Mouse (Mus musculus): ENCODE data around the gene Pard3b. TPM values are rescaled to one million over a fixed set of nuclear protein-coding genes. Genes with fewer than 3 reads are reported as not detected.

The Pard3b gene
- polyA plus RNA-seq, 1 experiment = not detected

DNA sequence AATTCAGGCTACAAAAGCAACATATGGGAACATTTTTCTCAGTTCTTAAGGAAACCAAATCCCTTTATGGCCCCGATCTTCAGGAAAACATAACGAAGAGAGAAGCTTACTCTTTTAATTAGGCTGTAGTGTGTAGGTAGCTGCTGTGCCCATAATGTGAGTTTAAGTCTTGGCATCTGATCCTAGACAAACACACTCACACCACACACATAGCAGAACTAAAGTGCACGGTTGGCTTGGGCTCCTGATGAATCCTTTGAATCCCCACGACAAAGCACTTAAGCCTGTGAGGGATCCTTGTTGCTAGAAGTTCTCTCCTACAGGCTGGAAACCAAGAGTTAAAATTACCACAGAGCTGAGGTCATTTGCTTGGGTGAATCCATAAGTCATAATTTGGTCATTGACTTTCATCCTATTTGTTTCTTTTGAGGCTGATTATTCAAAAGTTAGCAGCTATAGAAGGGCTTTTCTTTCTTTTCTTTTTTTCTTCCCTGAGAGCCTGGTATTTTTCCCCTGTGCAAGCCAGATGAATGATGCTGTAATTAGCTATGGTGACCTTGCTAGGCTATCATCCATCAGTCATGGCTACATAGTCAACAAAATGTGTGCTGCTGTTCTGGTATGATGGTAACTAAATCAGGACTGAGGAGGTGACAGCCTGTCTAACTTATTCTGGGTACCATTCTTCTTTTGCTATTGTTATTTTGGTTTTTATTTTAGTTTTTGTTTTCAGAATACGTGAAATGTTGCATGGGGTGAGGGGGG is 378.1 kb downstream of the Pard3b start:
- no peak overlapping the region for H3K4me3 ChIP-seq (ENCODE audit: insufficient read depth, low read depth, low read length)
- TF ChIP-seq POLR2A (IDR thresholded peaks at IDR 0.05; ENCODE audit: insufficient read depth, low read depth, low read length) = no peak
- WGBS = 56% methylated on average over 5 of the region's 5 CpGs
- no peaks in the 10 kb centered on the region for H3K4me1 ChIP-seq (ENCODE audit: control insufficient read depth, insufficient read depth, low read length)
- no peak overlapping the region for H3K27ac ChIP-seq (ENCODE audit: insufficient read depth, low read depth, low read length)

DNA sequence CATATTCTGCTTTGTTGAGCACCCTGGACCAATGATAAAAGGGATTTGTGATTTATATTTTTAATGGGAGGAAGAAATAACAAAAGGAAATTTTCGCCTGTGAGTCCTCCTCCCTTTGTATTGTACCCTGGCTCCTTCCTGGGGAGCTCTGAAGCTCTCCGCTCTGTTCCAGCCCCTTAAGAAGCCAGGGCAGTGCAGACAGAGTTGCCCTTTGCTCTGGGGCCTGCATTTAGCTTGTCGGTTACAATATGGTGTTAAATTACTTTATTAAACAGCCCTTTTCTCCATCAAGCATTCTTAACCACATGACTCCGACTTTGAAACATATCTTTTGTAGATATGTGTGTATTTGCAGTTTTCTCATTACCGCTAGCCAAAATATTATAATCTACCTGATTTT is 379.7 kb downstream of the Pard3b start:
- TF ChIP-seq POLR2A (IDR thresholded peaks at IDR 0.05; ENCODE audit: insufficient read depth, low read depth, low read length) (no peak), CTCF (IDR thresholded peaks at IDR 0.05; ENCODE audit: insufficient read depth, low read depth, low read length) (no peak)
- 85% methylated on average over 5 of the region's 5 CpGs for WGBS
- Histone ChIP-seq H3K4me1 (ENCODE audit: control insufficient read depth, insufficient read depth, low read length) (no peaks in the 10 kb centered on the region), H3K27ac (ENCODE audit: insufficient read depth, low read depth, low read length) (no peak overlapping the region), H3K4me3 (ENCODE audit: insufficient read depth, low read depth, low read length) (no peak overlapping the region)

DNA sequence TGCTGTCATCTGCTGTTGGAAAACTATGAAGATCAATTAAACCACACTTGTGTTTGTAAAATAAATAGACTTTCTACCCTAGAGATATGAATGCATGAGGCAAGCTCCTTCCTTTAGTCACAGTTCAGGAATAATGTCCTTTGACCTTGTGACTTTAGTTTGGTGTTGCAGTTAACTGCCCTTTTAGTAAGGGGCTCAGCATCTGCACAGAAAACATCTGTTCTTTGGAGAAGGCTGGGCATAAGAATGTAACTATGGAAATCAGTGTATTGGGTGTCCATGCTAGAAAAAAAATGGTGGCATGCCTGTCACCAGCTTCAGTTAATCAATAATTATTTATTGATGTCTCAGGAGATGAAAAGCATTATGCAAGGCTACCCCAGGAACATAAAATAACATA is 381.1 kb downstream of the Pard3b start:
- no peak overlapping the region for H3K4me3 ChIP-seq (ENCODE audit: insufficient read depth, low read depth, low read length)
- H3K27ac ChIP-seq (ENCODE audit: insufficient read depth, low read depth, low read length) = no peak overlapping the region
- no peaks in the 10 kb centered on the region for H3K4me1 ChIP-seq (ENCODE audit: control insufficient read depth, insufficient read depth, low read length)
- TF ChIP-seq POLR2A (IDR thresholded peaks at IDR 0.05; ENCODE audit: insufficient read depth, low read depth, low read length) = no peak
- TF ChIP-seq CTCF (IDR thresholded peaks at IDR 0.05; ENCODE audit: insufficient read depth, low read depth, low read length) = no peak

DNA sequence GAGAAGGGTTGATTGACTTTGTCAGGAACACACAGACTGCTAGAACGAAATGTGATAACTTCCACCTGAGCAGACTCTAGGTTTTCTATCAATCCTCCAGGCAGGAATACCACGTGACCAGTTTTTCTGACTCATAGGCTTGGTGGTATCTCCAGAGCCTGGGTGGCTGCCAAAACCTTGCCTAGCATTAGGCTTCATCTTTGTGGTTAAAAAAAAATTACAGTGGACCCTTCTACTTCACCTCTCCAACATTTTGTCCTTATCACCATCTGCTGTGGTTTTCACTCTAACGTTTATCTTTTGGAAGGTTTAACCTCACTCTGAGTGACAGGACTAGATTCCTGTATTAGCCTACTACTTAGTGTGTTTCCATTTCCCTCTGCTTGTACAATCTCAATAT is 403.1 kb downstream of the Pard3b start:
- 93% methylated on average over 3 of the region's 3 CpGs for WGBS
- H3K4me3 ChIP-seq (ENCODE audit: insufficient read depth, low read depth, low read length) = no peak overlapping the region

DNA sequence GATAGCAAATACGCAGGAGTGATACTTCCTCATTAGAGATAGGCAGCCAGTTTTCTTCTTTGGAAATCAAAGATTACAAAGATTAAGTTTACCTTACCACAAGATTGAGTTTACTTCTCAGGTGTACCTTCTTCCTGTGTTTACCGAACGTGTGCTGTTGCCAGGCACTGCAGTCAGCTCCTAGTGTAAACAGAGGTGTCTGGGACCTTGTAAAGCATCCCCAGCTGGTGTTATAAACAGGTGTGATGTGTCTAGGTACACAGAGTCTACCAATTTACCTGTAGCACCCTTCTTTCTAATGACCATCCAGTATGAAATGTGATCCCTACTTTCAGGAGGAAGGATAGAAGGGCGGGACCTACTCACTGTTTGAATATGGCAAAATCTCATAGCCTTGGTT is 410.0 kb downstream of the Pard3b start:
- Histone ChIP-seq H3K4me3 (ENCODE audit: insufficient read depth, low read depth, low read length) (no peak overlapping the region), H3K4me1 (ENCODE audit: control insufficient read depth, insufficient read depth, low read length) (no peaks in the 10 kb centered on the region), H3K27ac (ENCODE audit: insufficient read depth, low read depth, low read length) (no peak overlapping the region)
- TF ChIP-seq CTCF (IDR thresholded peaks at IDR 0.05; ENCODE audit: insufficient read depth, low read depth, low read length) (no peak), POLR2A (IDR thresholded peaks at IDR 0.05; ENCODE audit: insufficient read depth, low read depth, low read length) (no peak)
- 89% methylated on average over 4 of the region's 4 CpGs for WGBS

More for the DNA sequence above, 403.1 kb downstream of the Pard3b start:
- Histone ChIP-seq H3K4me1 (ENCODE audit: control insufficient read depth, insufficient read depth, low read length) (no peaks in the 10 kb centered on the region), H3K27ac (ENCODE audit: insufficient read depth, low read depth, low read length) (no peak overlapping the region)
- TF ChIP-seq POLR2A (IDR thresholded peaks at IDR 0.05; ENCODE audit: insufficient read depth, low read depth, low read length) (no peak), CTCF (IDR thresholded peaks at IDR 0.05; ENCODE audit: insufficient read depth, low read depth, low read length) (no peak)

DNA sequence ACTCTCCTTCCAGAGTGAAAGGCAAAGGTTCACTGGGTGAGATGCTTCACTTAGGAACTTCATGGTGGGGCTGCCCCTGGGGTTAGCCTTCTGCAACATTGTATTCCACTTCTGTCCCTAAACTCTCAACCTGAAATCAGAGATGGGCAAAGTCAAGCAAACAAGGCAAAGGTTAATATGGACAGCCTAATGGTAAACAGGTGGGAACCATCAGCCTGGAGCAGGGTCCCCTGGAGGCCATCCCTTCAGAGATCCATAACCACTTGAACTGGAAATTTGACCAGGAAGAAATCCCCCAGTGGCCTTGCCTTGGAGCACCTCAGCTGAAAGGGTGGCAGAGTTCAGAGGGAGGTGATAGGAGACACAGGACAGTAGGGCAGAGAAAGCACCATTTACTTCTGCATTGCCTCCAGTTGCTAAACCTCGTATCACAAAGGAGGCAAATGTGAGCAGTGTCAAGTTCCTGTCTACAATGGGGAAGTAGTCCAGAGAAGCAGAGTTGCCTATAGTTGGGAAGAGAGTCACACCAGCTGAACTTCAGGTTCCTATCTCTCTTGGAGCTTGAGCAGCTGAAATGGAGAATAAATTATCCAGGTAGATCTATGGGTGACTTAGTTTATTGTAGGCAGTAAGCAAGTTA is 412.7 kb downstream of the Pard3b start:
- WGBS = 91% methylated on average over 1 of the region's 1 CpGs
- Histone ChIP-seq H3K4me3 (ENCODE audit: insufficient read depth, low read depth, low read length) (no peak overlapping the region), H3K27ac (ENCODE audit: insufficient read depth, low read depth, low read length) (no peak overlapping the region), H3K4me1 (ENCODE audit: control insufficient read depth, insufficient read depth, low read length) (no peaks in the 10 kb centered on the region)
- TF ChIP-seq CTCF (IDR thresholded peaks at IDR 0.05; ENCODE audit: insufficient read depth, low read depth, low read length) = no peak
- no peak for TF ChIP-seq POLR2A (IDR thresholded peaks at IDR 0.05; ENCODE audit: insufficient read depth, low read depth, low read length)

DNA sequence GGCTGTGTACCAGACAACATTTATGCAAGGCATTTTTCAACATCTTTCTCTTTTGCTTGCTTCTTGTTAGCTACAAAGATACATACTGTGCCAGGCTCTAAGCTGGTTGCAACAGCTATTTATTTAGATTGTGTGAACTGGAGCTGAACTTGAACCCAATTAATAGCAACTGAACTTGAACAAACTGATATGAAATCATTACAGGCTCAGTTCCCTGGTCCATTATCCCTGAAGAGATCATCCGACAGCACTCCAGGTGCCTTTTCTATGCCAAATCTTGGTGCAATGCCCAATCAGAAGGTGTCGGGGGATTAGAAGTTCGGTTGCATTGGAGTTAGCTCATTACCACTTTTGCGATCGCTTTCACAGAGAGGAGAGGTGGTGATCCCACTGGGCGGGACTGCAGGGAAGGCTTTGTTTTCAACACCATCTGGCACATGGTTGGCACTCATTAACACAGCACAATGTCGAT is 414.6 kb downstream of the Pard3b start:
- TF ChIP-seq CTCF (IDR thresholded peaks at IDR 0.05; ENCODE audit: insufficient read depth, low read depth, low read length) = no peak
- no peak for TF ChIP-seq POLR2A (IDR thresholded peaks at IDR 0.05; ENCODE audit: insufficient read depth, low read depth, low read length)
- no peak overlapping the region for H3K27ac ChIP-seq (ENCODE audit: insufficient read depth, low read depth, low read length)
- no peak overlapping the region for H3K4me3 ChIP-seq (ENCODE audit: insufficient read depth, low read depth, low read length)
- 37% methylated on average over 7 of the region's 7 CpGs for WGBS
- H3K4me1 ChIP-seq (ENCODE audit: control insufficient read depth, insufficient read depth, low read length) = no peaks in the 10 kb centered on the region

DNA sequence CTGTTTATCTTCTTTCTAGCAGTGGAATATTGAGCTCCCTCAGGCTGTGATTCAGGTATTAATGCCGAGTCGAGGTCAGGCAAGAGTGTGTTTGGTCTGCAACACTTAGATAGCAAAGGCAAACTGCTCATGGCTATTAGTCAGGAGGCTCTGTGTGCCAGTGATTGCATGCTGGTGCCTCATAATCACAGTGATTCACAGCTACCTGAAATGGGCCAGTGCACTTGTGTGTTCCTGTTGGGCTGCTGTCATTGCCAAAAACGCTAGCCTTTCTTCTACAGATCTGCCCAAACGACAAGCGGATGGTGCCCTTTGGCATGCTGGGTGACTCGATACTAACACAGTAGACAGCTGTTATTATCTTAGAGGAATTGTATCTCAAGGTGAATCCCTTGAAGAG is 416.7 kb downstream of the Pard3b start:
- H3K27ac ChIP-seq (ENCODE audit: insufficient read depth, low read depth, low read length) = no peak overlapping the region

DNA sequence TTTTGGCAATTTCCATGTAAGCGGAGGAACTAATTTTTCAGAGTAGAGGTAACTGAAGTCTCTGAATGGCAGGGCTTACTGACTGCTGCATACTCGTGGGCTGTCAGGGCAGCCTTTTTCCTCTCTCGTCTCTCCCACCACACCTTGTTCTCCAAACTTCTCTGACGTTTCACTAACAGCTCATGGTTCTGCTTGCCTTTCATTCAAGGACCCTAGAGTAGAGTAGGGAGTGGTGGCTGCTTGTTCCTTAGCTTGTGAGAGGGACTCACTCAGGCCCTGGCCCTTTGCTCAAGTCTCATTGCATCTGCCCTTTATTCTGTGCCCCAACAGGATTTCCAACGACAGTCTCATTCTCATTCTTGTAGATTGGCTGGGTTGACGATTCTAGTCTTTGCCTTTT is 432.0 kb downstream of the Pard3b start:
- WGBS = 82% methylated on average over 6 of the region's 6 CpGs
- H3K27ac ChIP-seq (ENCODE audit: insufficient read depth, low read depth, low read length) = no peak overlapping the region
- no peak for TF ChIP-seq POLR2A (IDR thresholded peaks at IDR 0.05; ENCODE audit: insufficient read depth, low read depth, low read length)
- no peak for TF ChIP-seq CTCF (IDR thresholded peaks at IDR 0.05; ENCODE audit: insufficient read depth, low read depth, low read length)
- no peak overlapping the region for H3K4me3 ChIP-seq (ENCODE audit: insufficient read depth, low read depth, low read length)
- no peaks in the 10 kb centered on the region for H3K4me1 ChIP-seq (ENCODE audit: control insufficient read depth, insufficient read depth, low read length)

More for the DNA sequence above, 416.7 kb downstream of the Pard3b start:
- TF ChIP-seq CTCF (IDR thresholded peaks at IDR 0.05; ENCODE audit: insufficient read depth, low read depth, low read length) = no peak
- no peak for TF ChIP-seq POLR2A (IDR thresholded peaks at IDR 0.05; ENCODE audit: insufficient read depth, low read depth, low read length)
- 89% methylated on average over 6 of the region's 6 CpGs for WGBS
- Histone ChIP-seq H3K4me3 (ENCODE audit: insufficient read depth, low read depth, low read length) (no peak overlapping the region), H3K4me1 (ENCODE audit: control insufficient read depth, insufficient read depth, low read length) (no peaks in the 10 kb centered on the region)
